Mouse (Mus musculus) macrophage (primary cell): ENCODE measurements around the gene Abhd17b. TPM values are rescaled to one million over a fixed set of nuclear protein-coding genes. Genes with fewer than 3 reads are reported as not detected.

ENCODE experiments used
- H3K27ac ChIP-seq: fragments of 350-480 bp; formaldehyde crosslinking; 2 replicates; pipeline ENCODE4 v1.9.0; 2021
- H3K36me3 ChIP-seq: fragments of 350-480 bp; formaldehyde crosslinking; 2 replicates; pipeline ENCODE4 v1.9.0; 2021; ENCODE audit errors: inconsistent target
- H3K4me3 ChIP-seq: fragments of 350-480 bp; formaldehyde crosslinking; 2 replicates; pipeline ENCODE4 v1.9.0; 2021; ENCODE audit errors: inconsistent target
- H3K79me2 ChIP-seq: fragments of 350-480 bp; formaldehyde crosslinking; 2 replicates; pipeline ENCODE4 v1.9.0; 2021; ENCODE audit errors: inconsistent target
- WGBS: methylation state at CpG from one replicate; pipeline ENCODE4 v1.1.7; 2026; ENCODE audit warnings: inconsistent platforms; ENCODE audit not compliant: missing documents; 5-methylcytosine and 5-hydroxymethylcytosine counted together
- polyA plus RNA-seq: library from polyadenylated mRNA; stranded (reverse); fragments of 250-400 nt; gene quantifications from 3 replicates; pipeline ENCODE4 v1.2.4, GENCODE M21; 2018; ENCODE audit warnings: inconsistent platforms

Gene Abhd17b
- polyA plus RNA-seq, 1 experiment from 2014 or later: 12.1 TPM

- Histone ChIP-seq H3K79me2 (no peaks in the 10 kb centered on the region), H3K36me3 (no peaks in the 10 kb centered on the region), H3K4me3 (no peak overlapping the region), H3K27ac (no peak overlapping the region)
- WGBS: 100% methylated on average over 5 of the region's 5 CpGs
These were observed 78.9 kb downstream of the Abhd17b start for GRCm38 (mm10) chr19:21731887-21732286.

GRCm38 (mm10) chr19:21733176-21733575 is 80.2 kb downstream of the Abhd17b start:
- H3K27ac ChIP-seq: no peak overlapping the region
- 89% methylated on average over 2 of the region's 2 CpGs for WGBS

GRCm38 (mm10) chr19:21734112-21734511 is 81.1 kb downstream of the Abhd17b start:
- 76% methylated on average over 5 of the region's 5 CpGs for WGBS
- Histone ChIP-seq H3K4me3 (no peak overlapping the region), H3K27ac (no peak overlapping the region), H3K36me3 (no peaks in the 10 kb centered on the region), H3K79me2 (no peaks in the 10 kb centered on the region)

More at GRCm38 (mm10) chr19:21733176-21733575, 80.2 kb downstream of the Abhd17b start:
- no peaks in the 10 kb centered on the region for H3K36me3 ChIP-seq
- H3K4me3 ChIP-seq: no peak overlapping the region
- no peaks in the 10 kb centered on the region for H3K79me2 ChIP-seq

Other genes with a start within 250 kb of the Abhd17b start
- gene Gda, start 179.7 kb upstream of the Abhd17b start, polyA plus RNA-seq: 6.0 to 13.2 TPM (median 7.6 TPM) in 3 replicates
- gene 1110059E24Rik, start 209 bp upstream of the Abhd17b start, polyA plus RNA-seq: 19.9 to 23.5 TPM (median 22.4 TPM) in 3 replicates
- gene Cemip2, start 125.2 kb downstream of the Abhd17b start, polyA plus RNA-seq: 6.8 to 11.2 TPM (median 10.2 TPM) in 3 replicates